Mouse (Mus musculus) embryonic facial prominence, embryonic 15.5 days (tissue): Measurements from ENCODE around the gene Gm20388. TPM values are rescaled to one million over a fixed set of nuclear protein-coding genes. Genes with fewer than 3 reads are reported as not detected.

Experiments
- ATAC-seq: fragments of 200-750 bp; cut with Nextera tagmentation; 2 replicates; pipeline ENCODE4 v1.8.0; 2017; ENCODE audit warnings: low read depth, moderate TSS enrichment; ENCODE audit not compliant: insufficient number of reproducible peaks, low FRiP score, low TSS enrichment
- H3K27ac ChIP-seq: fragments of 300-500 bp; sonication (generic); replicated peaks from 2 replicates; pipeline ENCODE4 v1.5.1; 2015; ENCODE audit warnings: mild to moderate bottlenecking, inconsistent platforms
- H3K27me3 ChIP-seq: fragments of 300-500 bp; sonication (generic); 2 replicates; pipeline ENCODE4 v1.6.1; 2015; ENCODE audit warnings: inconsistent platforms
- H3K36me3 ChIP-seq: fragments of 300-500 bp; sonication (generic); 2 replicates; pipeline ENCODE4 v1.6.1; 2015; ENCODE audit warnings: mild to moderate bottlenecking, inconsistent platforms
- H3K4me1 ChIP-seq: fragments of 300-500 bp; sonication (generic); 2 replicates; pipeline ENCODE4 v1.6.1; 2015; ENCODE audit warnings: inconsistent platforms
- H3K4me2 ChIP-seq: fragments of 300-500 bp; sonication (generic); replicated peaks from 2 replicates; pipeline ENCODE4 v1.6.1; 2015; ENCODE audit warnings: mild to moderate bottlenecking, inconsistent platforms
- H3K4me3 ChIP-seq: fragments of 300-500 bp; sonication (generic); replicated peaks from 2 replicates; pipeline ENCODE4 v1.5.1; 2015; ENCODE audit warnings: mild to moderate bottlenecking, inconsistent platforms
- H3K9ac ChIP-seq: fragments of 300-500 bp; sonication (generic); 2 replicates; pipeline ENCODE4 v1.6.1; 2015; ENCODE audit warnings: inconsistent platforms
- H3K9me3 ChIP-seq: fragments of 300-500 bp; sonication (generic); replicated peaks from 2 replicates; pipeline ENCODE4 v1.6.1; 2016; ENCODE audit warnings: inconsistent platforms
- WGBS: fragments of 180-500 bp; shearing (Covaris S2); methylation state at CpG from one replicate; pipeline ENCODE4 v1.1.7; 2015; 5-methylcytosine and 5-hydroxymethylcytosine counted together
- polyA plus RNA-seq: library from polyadenylated mRNA; unstranded; fragments of >200 nt; fragmentation: Nextera tagmentation; extraction: Ambion mirVana; gene quantifications from 2 replicates; pipeline ENCODE4 v1.2.1, GENCODE M21; 2015

Gene Gm20388
- polyA plus RNA-seq, 1 experiment from 2014 or later: 8.0 TPM

DNA sequence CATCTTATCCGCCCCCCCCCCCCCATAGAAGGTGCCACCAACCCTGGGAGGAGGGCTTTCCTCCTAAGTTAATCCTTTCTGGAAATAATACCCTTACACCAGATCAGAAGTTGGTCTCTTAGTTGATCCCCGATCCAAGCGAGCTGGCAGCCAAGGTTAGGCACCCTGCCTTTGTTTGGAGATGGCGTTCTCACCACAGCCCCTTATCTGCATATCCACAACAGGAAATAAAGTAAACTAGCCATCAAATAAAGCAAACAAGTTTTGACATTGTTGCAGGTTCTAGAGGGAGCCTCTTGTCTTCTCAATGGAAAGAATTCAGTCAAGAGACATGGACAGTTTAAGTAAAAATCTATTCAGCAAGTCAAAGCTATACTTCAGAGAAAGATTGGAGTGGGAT, 200.7 kb downstream of the Gm20388 start:
- H3K4me3 ChIP-seq: no peak overlapping the region
- no peaks in the 10 kb centered on the region for H3K36me3 ChIP-seq
- no peak for ATAC-seq
- H3K9ac ChIP-seq: no peak overlapping the region
- H3K4me1 ChIP-seq: peaks cover 18% of the 10 kb centered on the region
- no peak overlapping the region for H3K27ac ChIP-seq
- peaks cover 23% of the 10 kb centered on the region for H3K27me3 ChIP-seq
- H3K9me3 ChIP-seq: no peaks in the 10 kb centered on the region
- WGBS: 67% methylated on average over 4 of the region's 4 CpGs
- no peak overlapping the region for H3K4me2 ChIP-seq

- peaks cover 25% of the 10 kb centered on the region for H3K27me3 ChIP-seq
- peaks cover 18% of the 10 kb centered on the region for H3K4me1 ChIP-seq
- WGBS: 80% methylated on average over 5 of the region's 5 CpGs
- no peak overlapping the region for H3K9ac ChIP-seq
- 0 out of 2 replicates have a peak overlapping the region, but pooled peaks have one; percentile 39 for H3K27ac ChIP-seq
- H3K36me3 ChIP-seq: no peaks in the 10 kb centered on the region
- no peaks in the 10 kb centered on the region for H3K9me3 ChIP-seq
- no peak overlapping the region for H3K4me2 ChIP-seq
- H3K4me3 ChIP-seq: no peak overlapping the region
- ATAC-seq: no peak
Observed at GRCm38 (mm10) chr8:120112535-120112934, 201.9 kb downstream of the Gm20388 start.

DNA sequence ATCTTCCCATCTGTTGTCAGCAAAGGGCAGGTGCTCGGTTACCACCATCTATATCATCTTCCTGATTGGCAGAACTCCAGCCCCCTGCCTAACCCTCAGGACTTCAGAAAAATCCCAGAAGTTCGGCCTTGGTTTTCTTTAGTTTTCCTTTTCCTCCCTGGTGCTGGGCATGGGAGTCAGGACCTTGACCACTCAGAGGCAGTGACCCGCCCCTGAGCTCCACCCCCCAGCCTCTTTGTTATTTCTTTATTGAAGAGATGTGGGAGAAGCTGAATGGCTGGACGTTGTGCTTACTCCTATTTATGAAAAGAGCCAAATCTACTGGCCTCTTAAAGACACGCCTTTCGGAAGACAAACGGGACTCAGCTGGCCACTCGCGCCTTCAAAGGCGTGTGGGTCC, 202.7 kb downstream of the Gm20388 start:
- H3K27ac ChIP-seq: peak overlapping the region; percentile 78
- peak; percentile 11; the same call in 1 of the 2 replicates for ATAC-seq

GRCm38 (mm10) chr8:120113758-120114255, 203.2 kb downstream of the Gm20388 start, which contains the start of gene 6430548M08Rik:
TSS of gene 6430548M08Rik (plus strand) at chr8:120114152.
- peak; percentile 97 for ATAC-seq

More for the DNA sequence above, 202.7 kb downstream of the Gm20388 start:
- no peaks in the 10 kb centered on the region for H3K9me3 ChIP-seq
- H3K4me2 ChIP-seq: peak overlapping the region; percentile 98
- H3K36me3 ChIP-seq: no peaks in the 10 kb centered on the region
- peak overlapping the region; percentile 18; the same call in 1 of the 2 replicates for H3K9ac ChIP-seq
- H3K4me3 ChIP-seq: peak overlapping the region; percentile 71
- peaks cover 25% of the 10 kb centered on the region for H3K27me3 ChIP-seq
- WGBS: 2% methylated on average over 10 of the region's 10 CpGs
- peaks cover 18% of the 10 kb centered on the region for H3K4me1 ChIP-seq

GRCm38 (mm10) chr8:120114315-120114841, 203.7 kb downstream of the Gm20388 start:
- WGBS: under 1% methylated on average over 46 of the region's 46 CpGs
- Histone ChIP-seq H3K4me3 (peak overlapping the region; percentile 71), H3K9me3 (no peaks in the 10 kb centered on the region), H3K36me3 (no peaks in the 10 kb centered on the region), H3K27ac (no peak overlapping the region; the same call in 1 of the 2 replicates), H3K27me3 (peaks cover 25% of the 10 kb centered on the region), H3K9ac (peak overlapping the region; percentile 68), H3K4me2 (peak overlapping the region; percentile 98), H3K4me1 (peaks cover 18% of the 10 kb centered on the region)
- peak; percentile 43 for ATAC-seq

More at GRCm38 (mm10) chr8:120113758-120114255, 203.2 kb downstream of the Gm20388 start, which contains the start of gene 6430548M08Rik:
- no peaks in the 10 kb centered on the region for H3K9me3 ChIP-seq
- peaks cover 25% of the 10 kb centered on the region for H3K27me3 ChIP-seq
- peaks cover 18% of the 10 kb centered on the region for H3K4me1 ChIP-seq
- H3K4me2 ChIP-seq: peak within 1 kb of the TSS; percentile 98
- peak within 1 kb of the TSS; percentile 78 for H3K27ac ChIP-seq
- under 1% methylated on average over 60 of the region's 61 CpGs for WGBS
- no peaks in the 10 kb centered on the region for H3K36me3 ChIP-seq
- H3K4me3 ChIP-seq: peak within 1 kb of the TSS; percentile 71
- H3K9ac ChIP-seq: peak within 1 kb of the TSS; percentile 68

- Histone ChIP-seq H3K4me2 (no peak overlapping the region), H3K9me3 (no peaks in the 10 kb centered on the region), H3K4me3 (no peak overlapping the region), H3K27me3 (peaks cover 28% of the 10 kb centered on the region), H3K4me1 (peaks cover 24% of the 10 kb centered on the region), H3K36me3 (no peaks in the 10 kb centered on the region), H3K27ac (no peak overlapping the region), H3K9ac (no peak overlapping the region)
- no peak for ATAC-seq
- 64% methylated on average over 7 of the region's 7 CpGs for WGBS
Observed at GRCm38 (mm10) chr8:120116600-120116999, 206.0 kb downstream of the Gm20388 start.

DNA sequence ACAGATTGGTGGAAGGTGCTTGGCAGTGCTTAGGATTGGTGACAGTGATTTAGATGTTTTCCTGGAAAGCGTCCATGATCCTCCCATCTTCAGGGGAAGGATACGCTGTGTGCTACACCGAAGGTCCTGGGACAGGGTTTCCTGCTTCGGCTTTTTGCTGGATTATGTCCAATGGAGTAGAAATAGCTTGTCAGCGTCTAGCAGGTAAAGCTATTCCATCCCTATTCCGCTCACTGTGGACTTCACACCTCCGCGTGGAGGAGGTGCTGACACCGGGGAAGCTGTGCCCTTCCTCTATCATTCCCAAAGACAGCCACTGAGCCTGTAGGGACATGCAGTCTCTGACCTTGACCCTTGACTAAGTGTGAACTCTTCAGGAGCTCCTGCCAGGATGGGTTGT, 207.5 kb downstream of the Gm20388 start:
- no peaks in the 10 kb centered on the region for H3K9me3 ChIP-seq
- H3K27ac ChIP-seq: no peak overlapping the region
- ATAC-seq: no peak
- H3K4me1 ChIP-seq: peaks cover 19% of the 10 kb centered on the region
- no peak overlapping the region for H3K9ac ChIP-seq
- H3K4me2 ChIP-seq: no peak overlapping the region
- no peak overlapping the region for H3K4me3 ChIP-seq
- H3K27me3 ChIP-seq: peaks cover 28% of the 10 kb centered on the region
- 79% methylated on average over 9 of the region's 9 CpGs for WGBS
- no peaks in the 10 kb centered on the region for H3K36me3 ChIP-seq

- no peak overlapping the region for H3K4me2 ChIP-seq
- H3K27me3 ChIP-seq: peaks cover 28% of the 10 kb centered on the region
- H3K9ac ChIP-seq: no peak overlapping the region
- no peak overlapping the region for H3K4me3 ChIP-seq
- WGBS: 65% methylated on average over 5 of the region's 5 CpGs
- H3K36me3 ChIP-seq: no peaks in the 10 kb centered on the region
- H3K27ac ChIP-seq: no peak overlapping the region
- no peak for ATAC-seq
- H3K9me3 ChIP-seq: no peaks in the 10 kb centered on the region
- peaks cover 16% of the 10 kb centered on the region for H3K4me1 ChIP-seq
Observed at GRCm38 (mm10) chr8:120118847-120119246, 208.2 kb downstream of the Gm20388 start.

- Histone ChIP-seq H3K36me3 (no peaks in the 10 kb centered on the region), H3K9ac (no peak overlapping the region), H3K27ac (no peak overlapping the region), H3K27me3 (peaks cover 23% of the 10 kb centered on the region), H3K9me3 (no peaks in the 10 kb centered on the region), H3K4me2 (no peak overlapping the region), H3K4me1 (peaks cover 11% of the 10 kb centered on the region), H3K4me3 (no peak overlapping the region)
- WGBS: 67% methylated on average over 3 of the region's 3 CpGs
- no peak for ATAC-seq
Observed at GRCm38 (mm10) chr8:120119429-120119828, 208.8 kb downstream of the Gm20388 start.

DNA sequence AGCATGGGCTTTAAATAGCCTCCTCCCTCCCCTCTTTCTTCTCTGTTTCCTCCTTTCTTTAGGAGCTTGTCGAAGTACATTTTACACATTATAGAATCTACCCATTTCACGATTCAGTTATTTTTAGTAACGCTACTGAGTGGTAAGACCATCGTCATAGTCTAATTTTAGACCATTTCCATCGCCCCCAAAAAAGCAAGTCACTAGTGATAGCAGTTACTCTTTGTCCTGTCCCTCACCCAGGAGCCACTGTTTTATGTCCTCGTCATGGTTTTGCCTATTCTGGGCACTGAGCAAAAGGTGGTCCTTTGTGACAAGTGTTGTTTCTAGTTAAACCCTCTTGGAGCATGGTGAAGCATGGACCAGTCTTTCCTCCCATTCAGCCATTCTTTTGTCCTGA, 209.3 kb downstream of the Gm20388 start:
- H3K27me3 ChIP-seq: peaks cover 18% of the 10 kb centered on the region
- 76% methylated on average over 6 of the region's 6 CpGs for WGBS
- H3K36me3 ChIP-seq: no peaks in the 10 kb centered on the region
- H3K9ac ChIP-seq: no peak overlapping the region
- H3K4me1 ChIP-seq: peaks cover 6% of the 10 kb centered on the region; the same call in 1 of the 2 replicates
- no peaks in the 10 kb centered on the region for H3K9me3 ChIP-seq
- ATAC-seq: no peak
- H3K4me3 ChIP-seq: no peak overlapping the region
- no peak overlapping the region for H3K27ac ChIP-seq
- no peak overlapping the region for H3K4me2 ChIP-seq

- no peak overlapping the region for H3K27ac ChIP-seq
- WGBS: 40% methylated on average over 5 of the region's 5 CpGs
Observed at GRCm38 (mm10) chr8:120120951-120121350, 210.3 kb downstream of the Gm20388 start.

More at GRCm38 (mm10) chr8:120120951-120121350, 210.3 kb downstream of the Gm20388 start:
- peaks cover 9% of the 10 kb centered on the region for H3K27me3 ChIP-seq
- no peak for ATAC-seq
- no peak overlapping the region for H3K4me2 ChIP-seq
- peaks cover 6% of the 10 kb centered on the region; the same call in 1 of the 2 replicates for H3K4me1 ChIP-seq
- no peak overlapping the region for H3K4me3 ChIP-seq
- no peak overlapping the region for H3K9ac ChIP-seq
- H3K9me3 ChIP-seq: no peaks in the 10 kb centered on the region
- no peaks in the 10 kb centered on the region for H3K36me3 ChIP-seq
